Mouse (Mus musculus) heart, postnatal 0 days (tissue): Measurements from ENCODE around the gene Syt3. TPM values are rescaled to one million over a fixed set of nuclear protein-coding genes. Genes with fewer than 3 reads are reported as not detected.

Source experiments
- ATAC-seq: fragments of 200-750 bp; cut with Nextera tagmentation; 2 replicates; pipeline ENCODE4 v1.8.0; 2017; ENCODE audit warnings: low read depth, moderate number of reproducible peaks, moderate library complexity; ENCODE audit not compliant: insufficient read depth
- DNase-seq: peaks from one replicate; pipeline ENCODE4 v3.0.0-alpha.2; 2016; ENCODE audit warnings: low spot score
- H3K27ac ChIP-seq: fragments of 300-500 bp; sonication (generic); 2 replicates; pipeline ENCODE4 v1.5.1; 2014; ENCODE audit warnings: low read depth, mild to moderate bottlenecking
- H3K27me3 ChIP-seq: fragments of 300-500 bp; sonication (generic); 2 replicates; pipeline ENCODE4 v1.6.1; 2014; ENCODE audit warnings: low read length, mixed read lengths; ENCODE audit not compliant: control insufficient read depth, insufficient read depth
- H3K36me3 ChIP-seq: fragments of 300-500 bp; sonication (generic); replicated peaks from 2 replicates; pipeline ENCODE4 v1.6.1; 2014; ENCODE audit warnings: low read length, mixed read lengths; ENCODE audit not compliant: control insufficient read depth, insufficient read depth
- H3K4me1 ChIP-seq: fragments of 300-500 bp; sonication (generic); 2 replicates; pipeline ENCODE4 v1.6.1; 2014; ENCODE audit warnings: antibody characterized with exemption; ENCODE audit not compliant: control insufficient read depth, insufficient read depth
- H3K4me2 ChIP-seq: fragments of 300-500 bp; sonication (generic); 2 replicates; pipeline ENCODE4 v1.6.1; 2014; ENCODE audit warnings: low read depth, mild to moderate bottlenecking, low read length, moderate library complexity
- H3K4me3 ChIP-seq: fragments of 300-500 bp; sonication (generic); 2 replicates; pipeline ENCODE4 v1.5.1; 2014; ENCODE audit warnings: low read depth, low read length
- H3K9ac ChIP-seq: fragments of 300-500 bp; sonication (generic); replicated peaks from 2 replicates; pipeline ENCODE4 v1.6.1; 2014; ENCODE audit warnings: low read depth, low read length, mixed read lengths
- H3K9me3 ChIP-seq: fragments of 300-500 bp; sonication (generic); replicated peaks from 2 replicates; pipeline ENCODE4 v1.6.1; 2016; ENCODE audit warnings: low read length; ENCODE audit not compliant: control insufficient read depth
- CTCF ChIP-seq: IDR thresholded peaks from 2 replicates; pipeline ENCODE4 v1.5.1; 2016; ENCODE audit warnings: antibody characterized with exemption, control low read depth, low read depth
- EP300 ChIP-seq: IDR thresholded peaks from 2 replicates; pipeline ENCODE4 v1.6.1; 2016; ENCODE audit warnings: antibody characterized with exemption, low read depth
- WGBS: fragments of 180-500 bp; shearing (Covaris S2); extraction: QIAGEN DNeasy Blood & Tissue Kit; methylation state at CpG from one replicate; pipeline ENCODE4 v1.1.7; 2014; 5-methylcytosine and 5-hydroxymethylcytosine counted together
- polyA plus RNA-seq: library from polyadenylated mRNA; unstranded; fragments of >200 nt; fragmentation: Nextera tagmentation; extraction: Ambion mirVana; gene quantifications from 2 replicates; pipeline ENCODE4 v1.2.1, GENCODE M21; 2015
- total RNA-seq: library from RNA; depleted of rRNA; stranded (reverse); fragments of >200 nt; gene quantifications from 2 replicates; pipeline ENCODE4 v1.2.3, GENCODE M21; 2014; ENCODE audit warnings: low replicate concordance; rRNA removed

Syt3 gene
- total and polyA plus RNA-seq, 2 experiments from 2014 or later = 0.86 to 3.1 TPM

GRCm38 (mm10) chr7:44443268-44444173 is 59.6 kb downstream of the Syt3 start:
- TF ChIP-seq CTCF (peak; percentile 32; the same call in 1 of the 2 replicates), EP300 (no peak)
- ATAC-seq = peak; percentile 50
- DNase-seq = peak; percentile 48
- Histone ChIP-seq H3K4me3 (peak overlapping the region; percentile 57), H3K36me3 (no peaks in the 10 kb centered on the region), H3K27ac (peak overlapping the region; percentile 84), H3K4me1 (peaks cover 14% of the 10 kb centered on the region), H3K9me3 (no peaks in the 10 kb centered on the region), H3K4me2 (peak overlapping the region; percentile 86), H3K9ac (peak overlapping the region; percentile 61; the same call in 1 of the 2 replicates), H3K27me3 (peaks cover 21% of the 10 kb centered on the region)
- 14% methylated on average over 20 of the region's 20 CpGs for WGBS

- Histone ChIP-seq H3K4me1 (peaks cover 14% of the 10 kb centered on the region), H3K27me3 (peaks cover 21% of the 10 kb centered on the region), H3K9me3 (no peaks in the 10 kb centered on the region), H3K36me3 (peaks cover 5% of the 10 kb centered on the region; the same call in 1 of the 2 replicates), H3K27ac (no peak overlapping the region), H3K4me3 (no peak overlapping the region), H3K4me2 (no peak overlapping the region), H3K9ac (no peak overlapping the region; the same call in 1 of the 2 replicates)
- DNase-seq (no peak), ATAC-seq (no peak)
- WGBS = 23% methylated on average over 29 of the region's 29 CpGs
- no peak for TF ChIP-seq EP300
Observed at GRCm38 (mm10) chr7:44444886-44445527, 61.1 kb downstream of the Syt3 start.

GRCm38 (mm10) chr7:44445528-44445923 is 61.6 kb downstream of the Syt3 start:
- WGBS = 31% methylated on average over 7 of the region's 7 CpGs
- DNase-seq = no peak
- H3K4me3 ChIP-seq = no peak overlapping the region
- TF ChIP-seq CTCF = no peak
- TF ChIP-seq EP300 = no peak
- no peaks in the 10 kb centered on the region for H3K9me3 ChIP-seq
- no peak for ATAC-seq
- H3K36me3 ChIP-seq = peaks cover 5% of the 10 kb centered on the region; the same call in 1 of the 2 replicates
- peaks cover 14% of the 10 kb centered on the region for H3K4me1 ChIP-seq
- H3K4me2 ChIP-seq = no peak overlapping the region
- peaks cover 19% of the 10 kb centered on the region for H3K27me3 ChIP-seq
- no peak overlapping the region for H3K27ac ChIP-seq
- H3K9ac ChIP-seq = no peak overlapping the region

- no peak for TF ChIP-seq EP300
- TF ChIP-seq CTCF = peak; percentile 40
- DNase-seq (no peak), ATAC-seq (no peak)
- Histone ChIP-seq H3K9me3 (no peaks in the 10 kb centered on the region), H3K4me2 (no peak overlapping the region), H3K36me3 (peaks cover 5% of the 10 kb centered on the region; the same call in 1 of the 2 replicates), H3K9ac (0 out of 2 replicates have a peak overlapping the region, but pooled peaks have one; percentile 9), H3K4me1 (peaks cover 14% of the 10 kb centered on the region), H3K27me3 (peaks cover 17% of the 10 kb centered on the region), H3K4me3 (no peak overlapping the region), H3K27ac (no peak overlapping the region)
- WGBS = 21% methylated on average over 12 of the region's 12 CpGs
Observed at GRCm38 (mm10) chr7:44446070-44446855, 62.4 kb downstream of the Syt3 start.

Other genes starting within 250 kb of the Syt3 start
- gene Klk1b16, start 247.3 kb upstream of the Syt3 start, total RNA-seq = not detected in 2 replicates
- not detected in 2 replicates for gene Klk1b16, start 247.3 kb upstream of the Syt3 start, polyA plus RNA-seq
- gene Klk1b24, start 195.9 kb upstream of the Syt3 start, total RNA-seq = not detected in 2 replicates
- not detected in 2 replicates for gene Klk1b24, start 195.9 kb upstream of the Syt3 start, polyA plus RNA-seq
- gene Klk1b3, start 185.9 kb upstream of the Syt3 start, total RNA-seq = not detected in 2 replicates
- gene Klk1b3, start 185.9 kb upstream of the Syt3 start, polyA plus RNA-seq = not detected in 2 replicates
- not detected in 2 replicates for gene Klk1b4, start 176.7 kb upstream of the Syt3 start, total RNA-seq
- gene Klk1b4, start 176.7 kb upstream of the Syt3 start, polyA plus RNA-seq = not detected in 2 replicates
- gene Klk1b5, start 168.2 kb upstream of the Syt3 start, total RNA-seq = not detected in 2 replicates
- not detected in 2 replicates for gene Klk1b5, start 168.2 kb upstream of the Syt3 start, polyA plus RNA-seq
- gene Klk1, start 158.7 kb upstream of the Syt3 start, total RNA-seq = not detected in 2 replicates
- gene Klk1, start 158.7 kb upstream of the Syt3 start, polyA plus RNA-seq = 0.16 TPM in 1 of 2 replicates, not detected in the other
- gene Gm36864, start 147.9 kb upstream of the Syt3 start, total RNA-seq = not detected in 2 replicates
- not detected in 2 replicates for gene Gm36864, start 147.9 kb upstream of the Syt3 start, polyA plus RNA-seq
- 0.15 and 0.31 TPM in 2 replicates for gene 1700028J19Rik, start 137.4 kb upstream of the Syt3 start, total RNA-seq
- gene 1700028J19Rik, start 137.4 kb upstream of the Syt3 start, polyA plus RNA-seq = 1.2 and 1.3 TPM in 2 replicates
- 127 and 130 TPM in 2 replicates for gene 2410002F23Rik, start 137.4 kb upstream of the Syt3 start, total RNA-seq
- gene 2410002F23Rik, start 137.4 kb upstream of the Syt3 start, polyA plus RNA-seq = 38.1 and 53.1 TPM in 2 replicates
- gene Acp4, start 126.7 kb upstream of the Syt3 start, total RNA-seq = not detected in 2 replicates
- not detected in 2 replicates for gene Acp4, start 126.7 kb upstream of the Syt3 start, polyA plus RNA-seq
- gene Gm15517, start 122.7 kb upstream of the Syt3 start, total RNA-seq = not detected in 2 replicates
- not detected in 2 replicates for gene Gm15517, start 122.7 kb upstream of the Syt3 start, polyA plus RNA-seq
- 1.4 and 1.7 TPM in 2 replicates for gene Clec11a, start 77.2 kb upstream of the Syt3 start, total RNA-seq
- gene Clec11a, start 77.2 kb upstream of the Syt3 start, polyA plus RNA-seq = 1.00 and 1.3 TPM in 2 replicates
- gene Shank1, start 73.8 kb upstream of the Syt3 start, total RNA-seq = 0.19 and 0.61 TPM in 2 replicates
- gene Shank1, start 73.8 kb upstream of the Syt3 start, polyA plus RNA-seq = 0.33 and 0.36 TPM in 2 replicates
- gene 1700008O03Rik, start 1.7 kb downstream of the Syt3 start, total RNA-seq = not detected in 2 replicates
- 0.14 and 0.52 TPM in 2 replicates for gene 1700008O03Rik, start 1.7 kb downstream of the Syt3 start, polyA plus RNA-seq
- gene Lrrc4b, start 44.9 kb downstream of the Syt3 start, total RNA-seq = 55.6 and 89.5 TPM in 2 replicates
- 2.8 TPM in 2 replicates for gene Lrrc4b, start 44.9 kb downstream of the Syt3 start, polyA plus RNA-seq
- gene Aspdh, start 81.3 kb downstream of the Syt3 start, total RNA-seq = 7.5 TPM in 1 of 2 replicates, not detected in the other
- 0.40 and 0.86 TPM in 2 replicates for gene Aspdh, start 81.3 kb downstream of the Syt3 start, polyA plus RNA-seq
- 123 and 143 TPM in 2 replicates for gene Josd2, start 83.9 kb downstream of the Syt3 start, total RNA-seq
- gene Josd2, start 83.9 kb downstream of the Syt3 start, polyA plus RNA-seq = 91.2 and 105 TPM in 2 replicates
- gene Emc10, start 112.4 kb downstream of the Syt3 start, total RNA-seq = 206 and 212 TPM in 2 replicates
- gene Emc10, start 112.4 kb downstream of the Syt3 start, polyA plus RNA-seq = 67.0 and 73.2 TPM in 2 replicates
- 3.2 and 4.3 TPM in 2 replicates for gene Fam71e1, start 112.5 kb downstream of the Syt3 start, total RNA-seq
- 11.4 and 12.5 TPM in 2 replicates for gene Fam71e1, start 112.5 kb downstream of the Syt3 start, polyA plus RNA-seq
- 3.3 and 4.5 TPM in 2 replicates for gene Mybpc2, start 140.6 kb downstream of the Syt3 start, total RNA-seq
- gene Mybpc2, start 140.6 kb downstream of the Syt3 start, polyA plus RNA-seq = 2.5 and 2.6 TPM in 2 replicates
- gene Spib, start 148.0 kb downstream of the Syt3 start, total RNA-seq = 1.2 and 2.6 TPM in 2 replicates
- 0.11 and 0.12 TPM in 2 replicates for gene Spib, start 148.0 kb downstream of the Syt3 start, polyA plus RNA-seq
- 36.1 and 41.8 TPM in 2 replicates for gene Pold1, start 164.7 kb downstream of the Syt3 start, total RNA-seq
- 18.3 and 18.9 TPM in 2 replicates for gene Pold1, start 164.7 kb downstream of the Syt3 start, polyA plus RNA-seq
- gene Nr1h2, start 169.8 kb downstream of the Syt3 start, total RNA-seq = 60.9 and 70.3 TPM in 2 replicates
- gene Nr1h2, start 169.8 kb downstream of the Syt3 start, polyA plus RNA-seq = 50.1 and 51.3 TPM in 2 replicates
- 1.2 TPM in 1 of 2 replicates, not detected in the other for gene Napsa, start 188.3 kb downstream of the Syt3 start, total RNA-seq
- gene Napsa, start 188.3 kb downstream of the Syt3 start, polyA plus RNA-seq = 0.65 and 0.81 TPM in 2 replicates
- not detected in 2 replicates for gene Kcnc3, start 206.6 kb downstream of the Syt3 start, total RNA-seq
- gene Kcnc3, start 206.6 kb downstream of the Syt3 start, polyA plus RNA-seq = not detected in 2 replicates